Mouse (Mus musculus): Measurements from ENCODE around the gene Ube2c. TPM values are rescaled to one million over a fixed set of nuclear protein-coding genes. Genes with fewer than 3 reads are reported as not detected.

Gene Ube2c
- polyA plus RNA-seq, 1 experiment from 2014 or later, result 506 TPM

GRCm38 (mm10) chr2:164825521-164825920 is 55.8 kb downstream of the Ube2c start:
- Histone ChIP-seq H3K36me3 (ENCODE audit: control insufficient read depth, insufficient read depth, low read length) (peaks cover 9% of the 10 kb centered on the region), H3K27me3 (ENCODE audit: control insufficient read depth, insufficient read depth, low read length) (no peaks in the 10 kb centered on the region), H3K4me3 (ENCODE audit: low read depth, low read length) (no peak overlapping the region), H3K4me2 (no peak overlapping the region), H3K9me3 (replicated peaks; ENCODE audit: control insufficient read depth, low read length) (no peaks in the 10 kb centered on the region), H3K9ac (ENCODE audit: low read depth, low read length) (no peak overlapping the region), H3K4me1 (ENCODE audit: control insufficient read depth, insufficient read depth, low read length) (no peaks in the 10 kb centered on the region), H3K27ac (ENCODE audit: low read depth, low read length) (no peak overlapping the region)
- ATAC-seq (replicated peaks; ENCODE audit: insufficient number of reproducible peaks, low FRiP score, low TSS enrichment), result no peak
- 95% methylated on average over 17 of the region's 17 CpGs for WGBS (ENCODE audit: insufficient replicate concordance)

GRCm38 (mm10) chr2:164827146-164827850 is 57.6 kb downstream of the Ube2c start:
- H3K9ac ChIP-seq (ENCODE audit: low read depth, low read length), result no peak overlapping the region
- no peak for ATAC-seq (replicated peaks; ENCODE audit: insufficient number of reproducible peaks, low FRiP score, low TSS enrichment)
- H3K27ac ChIP-seq (ENCODE audit: low read depth, low read length), result no peak overlapping the region
- peaks cover 9% of the 10 kb centered on the region for H3K36me3 ChIP-seq (ENCODE audit: control insufficient read depth, insufficient read depth, low read length)
- peaks cover 1% of the 10 kb centered on the region; the same call in 1 of the 2 replicates for H3K4me1 ChIP-seq (ENCODE audit: control insufficient read depth, insufficient read depth, low read length)
- WGBS (ENCODE audit: insufficient replicate concordance), result 83% methylated on average over 16 of the region's 16 CpGs
- H3K9me3 ChIP-seq (replicated peaks; ENCODE audit: control insufficient read depth, low read length), result no peaks in the 10 kb centered on the region
- H3K27me3 ChIP-seq (ENCODE audit: control insufficient read depth, insufficient read depth, low read length), result no peaks in the 10 kb centered on the region
- no peak overlapping the region for H3K4me2 ChIP-seq
- no peak overlapping the region for H3K4me3 ChIP-seq (ENCODE audit: low read depth, low read length)

Other genes with a start within 250 kb of the Ube2c start
- gene Wfdc2, start 207.5 kb upstream of the Ube2c start, polyA plus RNA-seq (2014; fragmentation: Nextera tagmentation; extraction: Ambion mirVana), result 6.6 and 10.3 TPM in 2 replicates
- gene Spint3, start 196.4 kb upstream of the Ube2c start, polyA plus RNA-seq (2014; fragmentation: Nextera tagmentation; extraction: Ambion mirVana), result not detected in 2 replicates
- gene Wfdc6a, start 184.5 kb upstream of the Ube2c start, polyA plus RNA-seq (2014; fragmentation: Nextera tagmentation; extraction: Ambion mirVana), result not detected in 2 replicates
- gene Eppin, start 176.3 kb upstream of the Ube2c start, polyA plus RNA-seq (2014; fragmentation: Nextera tagmentation; extraction: Ambion mirVana), result not detected in 2 replicates
- not detected in 2 replicates for gene Wfdc6b, start 156.4 kb upstream of the Ube2c start, polyA plus RNA-seq (2014; fragmentation: Nextera tagmentation; extraction: Ambion mirVana)
- not detected in 2 replicates for gene Wfdc8, start 156.3 kb upstream of the Ube2c start, polyA plus RNA-seq (2014; fragmentation: Nextera tagmentation; extraction: Ambion mirVana)
- gene Wfdc16, start 131.1 kb upstream of the Ube2c start, polyA plus RNA-seq (2014; fragmentation: Nextera tagmentation; extraction: Ambion mirVana), result not detected in 2 replicates
- gene Wfdc10, start 113.9 kb upstream of the Ube2c start, polyA plus RNA-seq (2014; fragmentation: Nextera tagmentation; extraction: Ambion mirVana), result 0.53 TPM in 1 of 2 replicates, not detected in the other
- not detected in 2 replicates for gene Wfdc9, start 113.3 kb upstream of the Ube2c start, polyA plus RNA-seq (2014; fragmentation: Nextera tagmentation; extraction: Ambion mirVana)
- not detected in 2 replicates for gene Wfdc11, start 95.8 kb upstream of the Ube2c start, polyA plus RNA-seq (2014; fragmentation: Nextera tagmentation; extraction: Ambion mirVana)
- gene Wfdc13, start 84.8 kb upstream of the Ube2c start, polyA plus RNA-seq (2014; fragmentation: Nextera tagmentation; extraction: Ambion mirVana), result not detected in 2 replicates
- not detected in 2 replicates for gene Spint4, start 71.4 kb upstream of the Ube2c start, polyA plus RNA-seq (2014; fragmentation: Nextera tagmentation; extraction: Ambion mirVana)
- gene Spint5, start 54.6 kb upstream of the Ube2c start, polyA plus RNA-seq (2014; fragmentation: Nextera tagmentation; extraction: Ambion mirVana), result not detected in 2 replicates
- 0.19 TPM in 1 of 2 replicates, not detected in the other for gene Wfdc3, start 24.0 kb upstream of the Ube2c start, polyA plus RNA-seq (2014; fragmentation: Nextera tagmentation; extraction: Ambion mirVana)
- gene Dnttip1, start 23.9 kb upstream of the Ube2c start, polyA plus RNA-seq (2014; fragmentation: Nextera tagmentation; extraction: Ambion mirVana), result 52.6 and 57.3 TPM in 2 replicates
- 0.48 and 1.4 TPM in 2 replicates for gene Tnnc2, start 10.1 kb downstream of the Ube2c start, polyA plus RNA-seq (2014; fragmentation: Nextera tagmentation; extraction: Ambion mirVana)
- 25.1 and 27.2 TPM in 2 replicates for gene Snx21, start 15.9 kb downstream of the Ube2c start, polyA plus RNA-seq (2014; fragmentation: Nextera tagmentation; extraction: Ambion mirVana)
- 15.1 and 16.8 TPM in 2 replicates for gene Acot8, start 35.0 kb downstream of the Ube2c start, polyA plus RNA-seq (2014; fragmentation: Nextera tagmentation; extraction: Ambion mirVana)
- gene Zswim3, start 35.2 kb downstream of the Ube2c start, polyA plus RNA-seq (2014; fragmentation: Nextera tagmentation; extraction: Ambion mirVana), result 7.2 and 7.4 TPM in 2 replicates
- gene Zswim1, start 52.8 kb downstream of the Ube2c start, polyA plus RNA-seq (2014; fragmentation: Nextera tagmentation; extraction: Ambion mirVana), result 11.4 and 11.7 TPM in 2 replicates
- 0.30 TPM in 1 of 2 replicates, not detected in the other for gene Spata25, start 58.6 kb downstream of the Ube2c start, polyA plus RNA-seq (2014; fragmentation: Nextera tagmentation; extraction: Ambion mirVana)
- gene Ctsa, start 63.0 kb downstream of the Ube2c start, polyA plus RNA-seq (2014; fragmentation: Nextera tagmentation; extraction: Ambion mirVana), result 143 and 149 TPM in 2 replicates
- 41.9 and 43.2 TPM in 2 replicates for gene Neurl2, start 63.6 kb downstream of the Ube2c start, polyA plus RNA-seq (2014; fragmentation: Nextera tagmentation; extraction: Ambion mirVana)
- gene Pltp, start 87.8 kb downstream of the Ube2c start, polyA plus RNA-seq (2014; fragmentation: Nextera tagmentation; extraction: Ambion mirVana), result 10.4 and 10.8 TPM in 2 replicates
- gene Pcif1, start 109.4 kb downstream of the Ube2c start, polyA plus RNA-seq (2014; fragmentation: Nextera tagmentation; extraction: Ambion mirVana), result 50.1 and 54.8 TPM in 2 replicates
- gene Zfp335, start 141.9 kb downstream of the Ube2c start, polyA plus RNA-seq (2014; fragmentation: Nextera tagmentation; extraction: Ambion mirVana), result 8.8 and 8.9 TPM in 2 replicates
- 0.16 and 0.46 TPM in 2 replicates for gene Mmp9, start 170.9 kb downstream of the Ube2c start, polyA plus RNA-seq (2014; fragmentation: Nextera tagmentation; extraction: Ambion mirVana)
- 1.0 and 1.6 TPM in 2 replicates for gene Slc12a5, start 190.9 kb downstream of the Ube2c start, polyA plus RNA-seq (2014; fragmentation: Nextera tagmentation; extraction: Ambion mirVana)